Mouse (Mus musculus) gastrocnemius, postnatal 25 days (tissue): ENCODE data around the gene Sstr4. TPM values are rescaled to one million over a fixed set of nuclear protein-coding genes. Genes with fewer than 3 reads are reported as not detected.
A peak's percentile ranks its signal among the peaks of the same experiment; 100 is the strongest.

Source experiments
- DNase-seq: peaks from one replicate; pipeline ENCODE4 v3.0.0; 2022
- long read RNA-seq, 2 experiments: library from polyadenylated mRNA; stranded (forward); transcript quantifications; one replicate each; pipeline ENCODE4 v2.0.0; 2021
- total RNA-seq, 2 experiments: library from RNA; stranded (reverse); gene quantifications; 1 replicate in 1 of 2; 2 replicates in 1 of 2; pipeline ENCODE4 v1.2.3; 2021

The Sstr4 gene
- total RNA-seq = under 1 TPM; 0.18 to 0.19 TPM
- long read RNA-seq, experiment 1 = 0 reads
- long read RNA-seq, experiment 2 = 0 reads

DNA sequence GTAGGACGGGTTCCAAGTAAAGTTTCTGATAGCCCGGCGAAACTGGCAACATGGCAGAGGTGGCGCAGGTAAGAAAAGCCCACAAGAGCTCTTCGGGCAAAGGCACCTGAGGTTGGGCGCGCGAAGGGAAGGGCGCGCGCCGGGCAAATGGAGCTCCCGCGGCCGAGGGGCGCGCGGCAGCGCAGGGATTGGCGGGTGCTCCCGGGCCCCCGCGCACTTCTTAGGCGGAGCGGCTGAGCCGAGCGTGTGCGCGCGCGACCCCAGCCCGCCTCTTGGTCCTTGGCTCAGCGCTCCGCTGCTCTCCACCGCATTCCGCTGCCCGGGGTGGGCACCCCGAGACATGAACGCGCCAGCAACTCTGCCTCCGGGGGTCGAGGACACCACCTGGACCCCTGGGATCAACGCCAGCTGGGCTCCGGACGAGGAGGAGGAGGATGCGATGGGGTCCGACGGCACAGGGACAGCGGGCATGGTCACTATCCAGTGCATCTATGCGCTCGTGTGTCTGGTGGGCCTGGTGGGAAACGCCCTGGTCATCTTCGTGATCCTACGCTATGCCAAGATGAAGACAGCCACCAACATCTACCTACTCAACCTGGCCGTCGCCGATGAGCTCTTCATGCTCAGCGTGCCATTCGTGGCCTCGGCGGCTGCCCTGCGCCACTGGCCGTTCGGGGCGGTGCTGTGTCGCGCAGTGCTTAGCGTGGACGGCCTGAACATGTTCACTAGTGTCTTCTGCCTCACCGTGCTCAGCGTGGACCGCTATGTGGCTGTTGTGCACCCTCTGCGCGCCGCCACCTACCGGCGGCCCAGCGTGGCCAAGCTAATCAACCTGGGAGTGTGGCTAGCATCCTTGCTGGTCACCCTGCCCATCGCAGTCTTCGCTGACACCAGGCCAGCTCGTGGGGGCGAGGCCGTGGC, at the start of gene Sstr4:
Sstr4 (plus strand) TSS at position 214 of the 921 bp plus-strand sequence.
- DNase-seq = peak; percentile 44

DNA sequence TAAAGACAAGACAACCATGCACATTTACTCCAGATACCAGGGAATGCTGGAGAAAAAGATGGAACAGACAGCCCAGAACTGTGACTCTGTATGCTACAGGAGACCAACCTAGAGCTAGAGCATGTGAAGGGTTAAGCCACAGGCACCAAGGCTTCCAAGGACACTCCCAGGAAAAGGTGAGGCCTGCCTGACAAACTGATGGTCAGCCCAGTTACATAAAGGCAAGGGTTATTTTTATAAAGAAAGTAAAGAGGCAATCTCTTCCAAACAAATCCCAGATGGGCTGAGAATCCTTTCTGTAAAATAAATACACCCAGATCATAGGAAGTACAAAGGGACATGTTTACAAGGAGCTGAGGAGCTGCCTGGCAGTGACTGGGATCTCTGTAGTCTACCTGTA, 49.8 kb upstream of the Sstr4 start:
- no peak for DNase-seq

DNA sequence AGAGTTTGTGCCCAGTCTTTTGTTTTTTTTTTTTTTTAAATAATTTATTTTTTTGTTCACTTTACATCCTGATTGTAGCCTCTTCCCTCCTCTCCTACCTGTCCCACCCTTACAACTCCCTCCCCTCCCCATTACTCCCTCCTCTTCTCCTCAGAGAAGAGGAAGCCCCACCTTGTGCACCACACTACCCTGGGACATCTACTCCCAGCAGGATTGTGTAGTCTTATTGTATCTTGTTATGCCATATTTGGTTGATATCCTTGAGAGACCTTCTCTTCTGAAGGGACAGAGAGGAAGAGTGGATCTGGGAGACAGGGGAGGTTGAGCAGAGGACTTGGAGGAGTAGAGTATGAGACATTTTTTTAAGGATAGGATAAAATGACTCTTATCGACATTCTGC, 48.2 kb upstream of the Sstr4 start:
- no peak for DNase-seq

DNA sequence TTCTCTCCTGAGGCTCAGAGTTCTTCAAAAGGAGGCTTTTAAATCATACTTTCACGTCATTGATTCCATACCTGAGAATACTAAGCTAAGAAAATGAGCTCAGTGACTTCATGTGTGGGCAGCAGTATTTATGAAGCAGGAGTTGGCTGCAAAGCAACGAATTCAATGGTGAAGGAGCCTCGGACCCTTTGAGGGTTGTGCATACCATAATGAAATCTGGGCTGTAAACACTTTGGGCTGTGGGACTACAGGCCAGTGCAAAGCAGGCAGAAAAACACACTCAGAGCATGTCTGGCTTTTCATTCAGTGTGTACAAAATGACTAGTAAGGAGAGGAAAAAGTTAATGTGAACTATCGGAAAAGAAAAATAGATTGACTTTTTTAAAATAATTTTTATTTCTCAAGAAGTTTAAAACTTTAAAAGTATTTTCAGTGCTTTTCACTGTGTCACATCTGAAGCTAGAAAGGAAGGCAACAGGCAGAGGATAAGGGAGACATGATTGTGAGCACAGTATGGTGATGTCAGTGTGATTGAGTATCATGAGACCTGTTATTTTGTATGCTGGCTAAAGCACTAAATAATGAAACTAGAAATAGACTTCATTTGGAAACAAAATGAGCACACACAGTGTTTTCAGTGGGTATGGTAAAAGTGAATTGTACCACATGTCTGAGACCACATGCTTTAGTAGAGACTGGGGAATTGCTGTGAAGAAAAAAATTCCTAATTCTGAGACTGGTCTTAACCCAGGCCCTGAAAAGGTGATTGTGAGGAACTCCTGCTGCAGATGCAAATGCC, 45.4 kb upstream of the Sstr4 start:
- DNase-seq = no peak

DNA sequence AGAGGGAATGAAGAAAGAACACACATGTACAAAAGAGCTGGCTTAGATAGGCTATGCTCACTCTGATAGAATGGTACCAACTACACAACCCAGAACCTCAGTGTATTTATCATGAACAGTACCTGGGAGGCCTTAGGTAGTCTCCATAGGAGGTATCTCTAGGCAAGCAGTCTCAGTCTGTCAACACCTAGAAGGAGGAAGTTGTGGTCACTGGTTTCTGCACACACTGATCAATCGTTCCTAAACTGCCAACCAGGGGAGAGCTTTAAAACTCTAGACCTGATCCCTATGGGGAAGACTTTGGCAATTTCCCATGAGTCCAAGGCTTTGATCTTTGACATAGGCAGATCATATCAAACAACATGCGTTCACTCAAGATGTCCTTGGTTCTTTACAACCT, 44.7 kb upstream of the Sstr4 start:
- no peak for DNase-seq

DNA sequence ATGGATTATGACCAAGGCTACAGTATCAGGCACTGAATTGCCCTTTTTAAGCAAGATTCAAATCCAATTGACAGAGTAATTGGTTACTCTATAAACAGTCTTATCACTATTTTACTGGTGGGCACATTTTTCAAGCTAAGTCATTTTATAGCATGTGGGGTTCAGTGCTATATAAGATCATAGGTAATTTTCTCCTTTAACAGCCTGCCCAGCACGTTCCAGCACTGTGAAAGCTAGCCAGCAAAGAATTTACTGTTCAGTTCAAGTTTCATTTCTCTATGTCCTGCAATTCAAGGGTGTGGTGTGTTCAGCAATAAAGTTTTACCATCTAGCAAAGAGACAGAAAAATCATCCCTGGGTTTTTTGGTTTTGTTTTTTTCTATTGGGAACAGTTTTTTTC, 42.5 kb upstream of the Sstr4 start:
- no peak for DNase-seq

DNA sequence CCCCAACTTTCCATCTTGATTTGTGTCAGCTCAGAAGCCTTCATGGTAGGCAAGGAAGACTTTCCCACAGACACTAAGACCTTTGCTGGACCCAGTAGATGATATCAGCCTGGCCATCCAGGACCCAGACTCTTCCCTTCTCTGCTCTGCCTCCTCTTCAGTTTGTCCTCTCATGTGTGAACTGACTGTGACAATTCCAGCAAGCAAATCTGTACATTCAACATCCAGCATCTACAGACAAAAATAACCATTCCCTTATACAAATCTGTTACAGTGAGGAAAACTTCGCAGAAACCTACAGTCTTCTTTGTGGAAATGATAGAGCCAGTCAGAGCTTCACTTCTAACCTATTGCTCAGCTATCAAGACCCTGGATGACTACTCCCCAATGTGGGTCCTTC, 38.0 kb upstream of the Sstr4 start:
- no peak for DNase-seq

DNA sequence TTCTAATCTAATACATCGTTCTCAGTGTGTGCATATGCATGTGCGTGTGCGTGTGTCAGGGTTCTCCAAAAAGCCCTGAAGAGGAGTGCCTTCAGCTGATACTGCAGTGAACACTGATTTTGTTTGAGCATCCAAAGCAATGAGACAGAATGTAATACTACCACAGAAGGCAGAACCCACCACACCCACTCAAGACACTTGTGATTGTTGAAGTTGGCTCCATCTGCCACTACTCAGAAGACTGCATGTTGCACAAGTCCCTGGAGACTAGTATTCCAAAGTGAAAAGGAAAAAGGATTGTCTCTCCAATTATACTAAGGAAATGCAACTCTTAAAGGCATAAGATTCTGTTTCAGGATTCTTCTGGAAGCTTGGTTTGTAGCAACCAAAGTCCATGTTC, 30.6 kb upstream of the Sstr4 start:
- DNase-seq = no peak

DNA sequence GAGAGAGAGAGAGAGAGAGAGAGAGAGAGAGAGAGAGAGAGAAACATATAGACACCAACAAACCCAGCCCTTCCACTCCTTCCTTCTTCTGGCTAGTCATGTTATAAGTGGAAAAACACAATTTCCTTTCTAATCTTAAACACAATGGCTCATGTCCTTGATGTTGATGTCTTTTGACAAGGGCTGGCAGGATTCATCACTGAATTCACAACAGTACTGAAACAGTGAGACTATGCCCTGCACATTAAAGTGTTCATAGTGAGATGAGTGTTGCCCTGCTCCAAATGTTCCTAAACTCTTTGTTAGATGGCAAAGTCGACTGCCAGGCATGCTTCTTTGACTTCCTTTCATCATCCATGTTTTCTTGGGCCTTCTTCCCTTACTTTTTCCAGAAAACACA, 29.9 kb upstream of the Sstr4 start:
- DNase-seq = no peak

DNA sequence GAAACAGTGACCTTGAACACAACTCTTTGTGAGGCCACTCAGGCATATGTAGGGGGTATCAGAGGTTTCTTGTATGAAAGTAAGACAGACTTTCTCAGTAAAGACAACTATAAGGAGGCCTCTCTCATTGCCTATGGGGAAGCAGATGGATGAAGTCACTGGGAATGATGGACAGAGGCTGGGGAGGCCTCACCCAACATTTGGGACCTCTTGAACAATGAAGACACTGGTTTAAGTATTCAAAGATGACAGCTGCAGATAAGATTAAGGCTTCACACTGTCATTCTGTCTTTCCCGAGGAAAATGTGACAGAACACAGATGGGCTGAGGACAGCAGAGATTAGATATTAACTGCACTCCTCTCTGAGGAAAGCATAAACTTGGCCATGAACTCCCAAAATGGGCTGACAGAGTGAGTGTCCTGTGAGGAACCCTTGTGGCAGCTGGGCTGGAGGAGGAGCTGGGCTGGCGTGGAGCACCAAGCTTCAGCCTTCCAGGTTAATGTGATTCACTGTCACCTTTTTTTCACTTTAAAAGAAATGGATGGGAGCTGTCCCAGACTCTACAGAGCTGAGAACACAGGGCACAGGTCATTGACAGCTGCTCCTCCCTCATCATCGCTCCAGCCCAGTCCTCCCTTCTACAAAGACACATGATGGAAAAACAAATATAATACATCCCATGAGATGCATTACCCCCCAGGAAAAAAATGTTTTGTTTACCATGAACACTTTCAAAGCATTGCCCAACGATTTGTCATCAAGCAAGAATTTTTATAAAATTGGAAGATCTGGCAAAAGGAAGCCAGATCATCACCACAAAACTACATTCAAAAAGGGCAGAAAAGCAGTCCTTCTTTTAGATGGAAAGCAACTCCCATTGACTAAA, 23.2 kb upstream of the Sstr4 start:
- no peak for DNase-seq

DNA sequence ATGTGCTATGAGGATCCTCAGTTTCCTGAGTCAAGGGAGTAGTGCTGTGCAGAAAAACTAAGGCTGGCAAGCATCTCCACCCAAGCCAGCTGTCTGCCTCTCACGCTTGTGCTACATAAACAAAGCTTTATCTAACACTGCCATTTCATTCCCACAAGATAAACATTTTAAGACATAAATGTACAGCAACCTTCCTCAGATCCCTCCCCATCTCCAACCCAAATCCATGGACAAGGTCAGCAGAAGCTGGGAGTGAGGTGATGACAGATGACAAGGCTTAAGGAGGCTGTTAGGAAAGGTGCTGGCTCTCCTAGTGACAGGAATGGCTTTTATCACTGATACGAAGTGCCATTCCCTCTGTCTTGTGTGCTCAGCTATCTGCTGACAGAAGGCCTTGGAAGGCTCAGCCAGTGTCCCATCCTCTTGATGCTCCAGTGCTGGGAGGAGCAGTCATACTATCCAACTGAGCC, 21.5 kb upstream of the Sstr4 start:
- no peak for DNase-seq

DNA sequence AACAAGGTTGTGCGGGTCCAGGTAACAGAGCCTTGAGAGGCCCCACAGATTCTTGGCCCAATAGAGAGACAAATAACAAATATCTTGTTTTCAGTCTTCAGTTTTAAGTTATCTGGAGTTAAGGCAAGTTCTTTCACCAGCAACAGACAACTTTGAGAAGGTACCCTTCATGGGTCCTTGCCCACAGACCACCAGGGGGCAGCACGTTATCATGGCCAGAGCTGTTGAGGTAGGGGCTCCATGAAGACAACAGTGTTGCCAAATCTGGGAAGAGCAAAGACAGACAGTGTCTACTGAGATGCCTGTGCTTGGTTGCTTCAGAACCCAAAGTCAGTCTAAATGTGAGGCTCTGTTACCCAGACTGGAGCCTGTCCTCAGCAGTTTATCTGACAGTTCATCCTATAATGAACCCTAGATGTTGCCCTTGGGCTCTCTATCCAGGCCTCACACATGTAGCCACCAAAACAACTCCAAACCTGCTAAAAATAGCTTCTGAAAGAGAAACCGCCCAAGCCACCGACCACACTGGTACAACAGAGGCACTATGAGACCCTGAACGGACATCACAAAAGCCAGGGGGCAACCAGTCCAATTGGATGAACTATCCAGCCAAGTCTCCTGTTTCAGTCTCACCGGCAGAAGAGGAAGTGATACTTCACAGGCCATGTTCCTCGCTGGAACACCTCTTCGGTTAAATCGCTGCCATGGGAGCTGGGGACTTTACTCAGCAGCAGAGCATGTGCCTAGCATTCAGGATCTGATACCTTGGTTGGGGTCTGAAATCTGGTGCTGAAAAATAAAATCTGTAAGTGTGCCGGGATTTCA, 19.6 kb upstream of the Sstr4 start:
- DNase-seq = no peak

DNA sequence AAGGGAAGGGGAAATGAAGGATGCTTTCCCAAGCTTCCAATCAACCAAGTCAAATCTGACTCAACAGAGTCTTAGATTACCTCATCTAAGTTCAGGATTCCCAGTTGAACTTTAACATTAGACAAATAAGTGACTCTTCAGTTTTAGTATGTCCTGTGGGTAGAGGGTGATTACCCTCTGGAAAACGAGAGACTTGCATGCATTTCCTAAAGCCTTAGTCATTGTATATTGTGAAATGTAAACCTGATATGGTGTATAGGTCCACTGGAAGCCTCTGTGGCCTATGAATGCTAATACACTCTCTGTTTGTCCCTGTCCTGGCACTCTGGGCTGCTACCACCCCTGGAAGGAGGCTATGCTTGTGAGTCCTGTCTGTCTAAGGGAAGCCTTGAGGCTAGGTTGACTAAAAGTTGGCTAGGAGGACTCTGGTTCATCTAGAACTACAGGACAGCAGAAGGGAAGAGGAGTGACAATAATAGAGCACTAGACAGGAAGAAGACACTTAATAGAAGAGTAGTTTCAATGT, 16.3 kb upstream of the Sstr4 start:
- no peak for DNase-seq

DNA sequence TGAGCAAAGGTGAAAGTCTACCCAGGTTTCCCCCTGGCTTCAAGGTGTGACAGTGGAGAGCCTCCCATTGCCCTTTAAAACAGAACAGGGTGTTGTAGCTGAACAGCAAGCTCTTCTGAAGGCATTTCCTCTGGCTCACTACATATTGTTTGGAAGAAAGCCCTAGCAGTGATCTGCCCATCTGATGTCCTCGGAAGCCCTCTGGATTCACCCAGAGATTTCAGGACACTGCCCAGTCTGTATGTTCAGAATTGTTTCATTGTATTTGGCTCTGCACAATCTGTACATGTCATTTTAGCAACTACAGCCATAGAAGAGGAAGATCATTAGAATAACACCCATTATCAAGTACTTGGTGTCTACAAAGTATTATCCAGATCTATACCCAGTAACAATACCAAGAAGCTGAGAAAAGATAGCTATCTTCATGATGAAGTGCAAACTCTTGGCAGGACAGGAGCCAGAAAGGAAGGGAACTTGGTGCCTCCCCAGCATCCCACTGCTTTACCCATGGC, 15.2 kb upstream of the Sstr4 start:
- DNase-seq = no peak

DNA sequence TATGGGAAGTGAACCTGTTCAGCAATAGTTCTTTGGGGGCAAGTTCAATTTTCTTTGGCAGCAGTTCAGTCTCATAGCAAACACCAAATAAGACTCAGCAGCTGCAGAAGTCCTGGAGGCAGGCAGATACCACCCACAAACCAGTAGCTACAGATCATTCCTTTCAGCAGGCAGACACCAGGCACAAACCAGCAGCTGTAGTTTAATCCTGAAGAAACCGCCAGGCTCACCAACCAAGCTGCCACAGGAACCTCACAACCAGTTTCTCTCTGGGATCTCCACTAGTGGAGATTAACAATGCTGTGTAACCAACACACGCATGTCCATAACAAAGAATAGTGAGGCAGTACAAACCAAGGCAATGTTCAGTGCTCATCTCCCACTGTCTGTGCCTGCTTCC, 14.1 kb upstream of the Sstr4 start:
- no peak for DNase-seq

DNA sequence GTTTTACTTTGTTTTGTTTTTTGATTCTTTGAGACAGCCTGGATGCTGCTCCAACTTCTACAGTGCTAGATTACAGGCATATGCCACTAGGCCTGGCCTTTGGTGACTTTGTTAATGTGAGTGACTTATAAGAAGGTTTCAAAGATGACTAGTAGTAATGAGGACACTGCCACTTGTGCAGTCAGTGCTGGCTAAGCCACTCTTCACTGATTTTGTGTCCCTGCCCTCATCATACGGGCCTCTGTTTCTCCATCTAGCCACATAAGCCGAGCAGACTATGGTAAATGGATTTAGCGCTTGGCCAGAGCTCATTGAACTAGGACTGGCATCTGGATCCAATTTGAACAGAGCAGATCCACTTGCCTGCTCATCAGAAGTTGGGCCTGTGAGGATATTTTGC, 8.7 kb upstream of the Sstr4 start:
- DNase-seq = no peak

DNA sequence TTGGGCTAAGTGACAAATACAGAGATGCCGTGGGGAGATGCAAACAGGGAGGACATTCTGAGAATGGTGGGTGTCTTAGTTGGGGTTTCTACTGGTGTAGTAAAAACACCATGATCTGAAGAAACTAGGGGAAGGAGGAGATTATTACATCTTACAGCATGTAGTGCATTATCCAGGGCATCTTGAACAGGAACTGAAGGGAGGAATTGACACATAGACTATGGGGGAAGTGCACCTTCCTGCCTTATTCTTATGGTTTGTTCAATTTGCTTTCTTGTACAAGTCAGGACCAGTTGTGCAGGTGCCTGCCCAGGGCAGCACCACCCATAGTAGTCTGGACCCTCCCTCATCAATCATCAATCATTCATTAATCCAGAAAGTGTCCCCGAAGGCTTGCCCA, 8.2 kb upstream of the Sstr4 start:
- DNase-seq = no peak

DNA sequence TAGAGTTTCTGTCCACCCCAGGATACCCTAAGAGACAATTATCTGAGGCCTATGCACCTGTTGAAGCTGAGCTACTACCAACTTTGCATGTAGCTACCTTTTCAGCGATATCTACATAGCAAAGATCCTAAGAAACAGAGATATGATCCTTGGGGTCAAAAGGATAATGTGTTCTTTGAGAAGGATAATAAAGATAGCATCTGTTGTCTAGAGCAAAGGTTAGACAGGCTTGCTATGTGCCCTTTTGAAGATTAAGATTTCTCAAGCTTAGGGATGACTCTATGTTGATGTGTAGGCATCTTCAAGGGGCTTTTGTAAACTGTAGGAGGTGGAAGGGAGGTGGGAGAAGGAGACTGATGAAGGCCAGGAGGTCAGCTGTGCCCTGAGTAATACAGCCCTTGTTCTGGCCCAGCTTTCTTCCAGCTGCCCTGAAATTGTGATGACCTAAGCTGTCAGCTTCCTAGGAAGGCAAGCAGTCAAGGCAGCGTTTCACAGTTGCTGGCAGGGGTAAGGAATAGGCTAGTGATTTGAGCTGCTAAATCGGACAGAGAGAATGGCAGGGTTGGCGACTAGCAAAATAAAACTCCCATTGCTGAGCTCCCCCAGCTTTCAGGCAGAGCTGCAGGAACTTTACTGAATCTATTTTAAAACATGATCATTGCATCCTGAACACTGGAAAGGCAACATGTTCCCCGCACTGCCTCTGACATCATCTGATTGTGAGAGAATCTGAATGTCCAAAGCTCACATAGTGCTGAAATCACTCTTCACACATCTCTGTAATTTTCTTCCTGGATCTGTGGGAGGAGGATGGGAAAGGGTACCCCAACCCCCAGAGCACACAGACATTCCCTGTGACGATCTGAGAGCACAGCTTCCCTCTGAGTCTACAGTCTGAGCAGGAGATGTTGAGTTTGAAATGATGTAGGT, 7.2 kb upstream of the Sstr4 start:
- no peak for DNase-seq

DNA sequence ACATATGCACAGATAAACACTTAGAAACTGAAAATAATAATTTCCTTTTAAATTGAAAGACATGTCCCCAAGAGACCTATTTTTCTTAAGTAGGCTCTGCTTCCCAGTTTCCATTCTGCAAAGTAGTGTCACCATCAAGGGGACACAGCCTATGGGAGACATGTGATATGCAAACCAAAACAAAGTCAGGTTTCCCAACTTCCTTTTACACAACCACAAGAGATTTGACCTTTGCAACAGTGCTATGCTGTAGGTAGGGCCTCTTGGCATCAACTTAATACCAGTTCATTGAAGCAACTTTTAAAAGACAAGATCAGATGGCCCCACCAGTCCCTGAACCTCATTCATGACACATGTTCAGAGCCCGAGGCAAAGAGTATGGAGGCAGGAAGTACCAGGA, 2.0 kb upstream of the Sstr4 start:
- no peak for DNase-seq

DNA sequence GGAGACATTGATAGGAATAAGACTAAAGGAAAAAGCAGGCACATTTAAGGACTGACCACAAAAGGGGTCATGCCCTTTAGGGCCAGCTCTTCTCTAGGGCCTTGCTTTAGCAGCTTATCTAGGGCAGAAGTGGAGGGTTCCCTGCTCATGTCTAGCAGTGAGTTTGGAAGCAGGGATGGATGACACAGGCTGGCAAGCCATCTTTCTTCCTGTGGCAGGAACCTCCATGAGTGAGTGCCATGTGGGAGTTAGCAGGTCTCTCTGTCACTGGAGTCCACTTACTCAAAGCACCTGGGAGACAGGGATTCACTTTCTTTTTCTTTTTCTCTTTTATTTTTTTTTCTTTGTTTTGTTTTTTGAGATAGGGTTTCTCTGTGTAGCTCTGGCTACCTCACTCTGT, 1.3 kb upstream of the Sstr4 start:
- DNase-seq = no peak
